Mouse (Mus musculus) heart, adult 8-10 months (tissue): ENCODE results near the gene Tatdn3. TPM values are rescaled to one million over a fixed set of nuclear protein-coding genes. Genes with fewer than 3 reads are reported as not detected.

Experiments used
- DNase-seq: peaks from one replicate; pipeline ENCODE4 v3.0.0; 2022; ENCODE audit warnings: low spot score
- total RNA-seq, 4 experiments: library from RNA; stranded (reverse); gene quantifications; 2 replicates each; pipeline ENCODE4 v1.2.4; 2022

The Tatdn3 gene
- total RNA-seq, 4 experiments from 2014 or later: 9.6 to 17.8 (median 12.1) TPM

DNA sequence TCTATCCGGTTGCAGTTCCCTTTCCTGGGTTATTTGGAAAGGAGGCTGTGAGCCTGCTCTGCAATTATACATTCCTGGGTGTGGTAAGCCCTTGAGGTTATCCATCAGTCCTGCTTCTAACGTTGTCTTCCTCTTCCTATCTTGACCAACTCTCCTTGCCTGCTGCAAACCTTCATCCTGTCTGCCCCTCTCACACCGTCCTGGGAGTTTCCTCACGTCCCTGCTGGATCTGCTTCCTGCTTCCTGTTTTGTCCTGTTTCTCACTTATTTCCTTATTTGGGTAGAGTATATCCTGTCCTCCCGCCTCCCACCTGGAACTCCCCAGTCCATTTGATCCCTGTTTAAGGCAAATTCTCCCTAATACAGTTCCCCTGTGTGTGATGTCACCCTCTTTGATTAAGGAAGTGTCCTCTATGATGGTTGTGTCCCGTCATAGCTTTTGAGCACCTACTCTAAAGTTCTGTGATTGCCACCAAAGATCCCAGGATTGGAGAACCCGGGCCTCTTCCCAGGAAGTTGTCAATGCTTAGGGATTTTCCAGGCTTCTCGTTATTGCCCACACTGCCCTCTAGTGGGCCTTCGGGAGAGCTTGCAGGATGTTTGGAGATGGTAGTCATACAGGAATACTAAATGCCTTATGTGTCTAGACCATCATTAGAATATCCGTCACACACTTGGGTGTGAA lies 12.6 kb upstream of the Tatdn3 start:
- peak; percentile 80 for DNase-seq

DNA sequence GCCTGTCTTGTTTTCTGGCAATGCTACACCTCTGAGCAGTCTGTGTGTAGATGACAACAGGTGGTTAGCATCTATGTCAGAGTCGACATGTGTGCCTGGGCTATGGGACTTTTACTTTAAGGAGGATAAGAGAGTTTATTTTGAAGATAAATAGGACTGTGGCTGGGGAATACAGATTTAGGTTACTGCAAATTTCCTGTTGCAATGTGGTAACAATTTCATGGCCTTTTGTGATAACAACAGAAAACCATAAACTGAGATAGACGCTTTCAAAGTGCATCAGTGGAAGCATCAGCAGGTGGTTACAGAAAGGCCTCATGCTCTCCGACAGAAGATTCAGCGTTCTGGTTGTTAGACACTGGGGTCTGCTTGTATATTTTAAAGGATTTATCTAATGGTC lies 10.8 kb upstream of the Tatdn3 start:
- no peak for DNase-seq

DNA sequence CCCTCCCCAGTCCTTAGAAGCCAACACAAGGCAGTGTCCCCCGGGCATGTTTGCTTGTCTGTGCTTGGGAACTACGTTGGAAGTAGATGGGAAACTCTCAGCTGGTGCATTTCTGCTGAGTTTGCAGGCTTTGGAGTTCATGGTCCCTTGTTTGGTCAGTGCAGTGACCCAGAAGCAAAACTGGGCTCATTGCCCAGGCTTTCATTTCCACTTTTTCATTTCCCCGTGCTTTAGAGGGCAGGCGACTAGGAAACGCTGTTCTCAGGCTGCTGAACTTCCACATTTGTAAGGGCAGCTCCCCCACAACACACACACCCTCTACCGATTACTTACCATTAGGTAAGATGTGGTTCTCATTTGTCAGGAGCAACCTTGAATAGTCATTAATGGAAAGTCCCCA lies 10.3 kb upstream of the Tatdn3 start:
- DNase-seq: peak; percentile 74

DNA sequence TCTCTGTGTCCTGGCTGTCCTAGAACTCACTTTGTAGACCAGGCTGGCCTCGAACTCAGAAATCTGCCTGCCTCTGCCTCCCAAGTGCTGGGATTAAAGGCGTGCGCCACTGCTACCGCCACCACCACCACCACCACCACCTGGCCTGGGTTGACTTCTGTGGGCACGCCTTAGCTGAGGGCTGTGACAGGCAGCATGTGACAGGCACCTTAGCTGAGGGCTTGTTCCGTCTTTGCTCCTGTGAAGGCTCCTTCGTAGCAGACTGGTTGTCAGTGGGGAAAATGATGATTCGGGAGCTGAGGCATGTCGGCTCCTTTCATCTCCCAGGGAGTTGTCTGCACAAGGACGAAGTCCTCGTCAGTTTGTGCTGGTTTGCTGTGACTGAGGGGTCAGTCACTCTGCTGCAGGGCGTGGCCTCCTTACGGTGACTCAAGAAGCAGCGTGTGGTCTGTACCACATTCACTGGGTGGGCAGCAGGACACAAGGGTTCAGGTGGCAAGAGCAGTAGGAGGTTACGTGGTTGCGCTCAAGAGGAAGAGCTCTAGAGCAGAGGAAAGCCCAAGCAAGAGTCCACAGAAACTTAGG lies 9.7 kb upstream of the Tatdn3 start:
- DNase-seq: no peak

DNA sequence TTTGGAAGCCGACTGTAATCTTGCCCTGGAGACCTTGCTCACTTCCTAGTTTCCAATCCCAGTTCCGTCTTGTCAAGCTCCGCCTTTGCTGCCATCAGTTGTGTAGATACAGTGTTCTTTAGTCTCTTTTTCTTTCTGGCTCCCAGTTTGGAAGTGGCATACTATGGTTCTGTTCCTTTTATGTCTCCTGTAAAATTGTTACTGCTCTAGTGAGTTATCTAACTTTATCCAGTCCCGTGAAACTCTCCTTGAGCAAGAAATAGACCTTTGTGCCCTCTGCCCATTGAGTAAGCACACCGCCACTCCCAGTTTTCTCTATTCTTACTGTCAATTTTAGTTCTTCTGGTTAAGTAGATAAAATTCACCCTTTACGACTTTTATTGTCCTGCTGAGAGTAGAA lies 8.9 kb upstream of the Tatdn3 start:
- DNase-seq: peak; percentile 14

DNA sequence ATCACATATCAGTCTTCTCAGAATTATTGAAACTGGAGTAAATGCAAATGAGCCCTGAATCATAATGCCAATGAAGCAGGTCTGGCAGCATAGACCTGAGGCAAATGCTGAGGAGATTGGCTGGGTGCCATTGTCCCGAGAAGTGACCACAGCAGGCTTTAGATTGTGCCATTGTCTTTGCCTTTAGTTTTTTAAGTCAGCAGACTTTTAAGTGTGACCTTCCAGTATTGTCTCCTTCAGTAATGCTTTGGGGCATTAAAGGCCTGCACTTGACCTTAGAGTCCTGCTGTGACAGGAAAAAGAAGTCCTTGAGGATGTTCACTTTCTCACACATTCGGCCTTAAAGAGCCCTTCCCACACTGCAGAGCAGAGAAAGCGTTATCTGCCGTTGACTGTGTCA lies 7.5 kb upstream of the Tatdn3 start:
- no peak for DNase-seq

DNA sequence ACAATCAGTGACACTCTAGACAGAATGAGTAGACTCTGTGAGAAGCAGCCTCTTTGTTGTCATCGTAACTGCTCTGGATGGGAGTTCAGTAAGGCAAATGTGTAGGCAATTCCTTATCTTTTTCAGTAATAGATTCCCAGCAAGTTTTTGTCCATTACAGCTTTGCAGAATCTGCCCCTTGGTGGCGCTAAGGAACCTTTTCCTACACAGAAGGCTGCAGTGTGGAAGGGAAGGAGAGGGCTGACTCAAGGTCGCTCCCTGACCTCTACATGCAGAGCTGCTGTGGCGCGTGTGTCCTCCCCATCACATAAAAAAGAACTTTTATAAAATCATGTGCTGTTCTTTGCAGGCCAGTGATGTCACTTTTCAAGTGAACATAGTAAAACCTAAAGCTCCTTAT lies 5.6 kb upstream of the Tatdn3 start:
- DNase-seq: no peak

DNA sequence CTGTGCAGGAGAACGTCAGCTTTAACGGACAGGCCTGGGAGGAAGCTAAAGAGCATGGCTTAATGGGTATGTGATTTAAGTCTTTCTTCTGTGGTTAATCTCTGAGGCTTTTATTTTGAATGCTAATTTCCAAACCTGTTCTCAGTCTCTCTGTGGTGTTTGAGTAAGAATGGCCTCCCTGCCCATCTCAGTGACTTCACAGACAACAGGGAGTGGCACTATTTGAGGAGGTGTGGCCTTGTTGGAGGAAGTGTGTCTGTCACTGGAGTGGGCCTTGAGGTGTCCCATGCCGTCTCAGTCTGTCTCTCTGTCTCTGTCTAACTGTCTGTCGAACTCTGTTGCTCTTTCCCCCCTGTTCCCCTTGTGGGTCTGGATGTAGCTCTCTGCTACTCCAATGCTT lies 2.5 kb upstream of the Tatdn3 start:
- no peak for DNase-seq

DNA sequence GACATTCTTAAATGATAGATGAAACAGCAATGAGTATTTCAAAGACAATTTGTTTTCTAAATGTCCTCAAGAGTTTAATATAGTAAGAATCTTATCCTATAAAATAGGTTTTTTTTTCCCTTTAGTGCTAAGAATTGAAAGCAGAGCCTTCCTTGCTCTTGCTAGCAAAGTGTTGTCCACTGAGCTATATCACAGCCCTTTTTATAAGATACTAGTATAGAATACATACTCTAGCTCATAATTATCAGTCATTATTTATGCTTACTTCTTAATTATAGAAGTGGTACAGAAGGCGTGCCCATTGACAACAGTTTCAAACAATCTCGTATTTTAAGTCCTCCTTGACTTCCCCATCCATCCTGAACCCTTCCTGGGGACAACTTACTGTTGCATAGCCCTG lies 1.8 kb upstream of the Tatdn3 start:
- DNase-seq: no peak

DNA sequence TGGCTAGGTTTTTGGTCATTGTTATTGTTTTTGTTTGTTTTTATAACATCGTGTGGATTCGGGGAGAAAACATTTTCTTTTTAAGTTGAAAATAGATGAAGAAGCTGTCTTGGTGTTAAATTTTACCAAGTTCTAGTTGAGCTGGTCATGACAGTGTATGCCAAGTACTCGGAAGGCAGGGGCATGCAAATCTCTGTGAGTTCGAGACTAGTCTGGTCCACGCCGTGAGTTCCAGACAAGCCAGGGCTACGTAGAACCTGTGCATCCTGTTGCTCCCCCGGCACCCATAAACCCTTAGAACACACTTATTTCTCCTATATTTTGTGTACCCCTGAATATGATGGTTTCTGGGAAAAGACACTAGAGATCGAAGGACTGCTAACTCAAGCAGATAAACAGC lies 968 bp upstream of the Tatdn3 start:
- DNase-seq: no peak

DNA sequence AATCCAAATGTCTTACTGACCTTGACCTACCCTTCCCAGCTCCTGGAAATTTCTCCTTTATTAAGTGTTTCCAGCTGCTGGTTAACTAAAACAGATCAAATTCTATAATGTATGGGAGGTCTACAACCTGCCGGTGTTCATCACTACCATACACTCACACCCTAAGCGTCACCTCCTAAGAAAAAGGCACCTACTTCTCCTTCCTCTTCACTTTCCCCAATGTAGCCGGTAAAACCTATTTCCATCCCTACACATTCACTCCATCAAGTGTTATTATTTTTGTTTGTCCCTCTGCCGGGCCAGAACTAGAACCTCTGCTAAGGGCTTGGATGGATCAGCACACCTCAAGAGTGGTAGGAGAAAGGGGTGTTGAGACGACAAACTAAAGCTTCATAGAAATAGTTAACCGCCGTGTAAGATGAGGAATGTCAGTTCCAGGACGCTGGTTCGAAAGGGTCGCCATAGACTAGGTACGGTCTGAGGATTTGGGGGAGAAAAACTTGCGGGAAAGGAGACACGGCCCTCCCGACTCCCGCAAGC lies 421 bp downstream of the Tatdn3 start:
- DNase-seq: no peak

DNA sequence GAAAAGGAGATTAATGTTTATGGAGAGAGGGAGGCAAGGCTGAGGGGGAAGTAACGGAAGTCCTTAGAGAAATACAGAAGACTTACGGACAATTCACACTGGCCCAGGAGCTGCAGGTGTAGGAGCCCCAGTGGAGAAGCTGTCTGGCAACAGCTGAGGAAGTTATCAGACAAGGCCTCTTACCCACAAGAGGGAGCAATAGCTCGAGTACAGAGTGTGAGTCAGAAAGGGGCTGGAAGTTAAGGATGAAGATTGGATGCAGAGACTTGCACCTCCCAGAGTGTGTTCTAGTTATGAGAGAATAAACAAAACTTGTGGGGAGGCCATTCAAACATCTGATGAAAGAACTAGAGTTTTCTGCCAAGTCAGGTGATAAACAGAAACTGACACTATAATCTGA lies 5.3 kb downstream of the Tatdn3 start:
- no peak for DNase-seq

DNA sequence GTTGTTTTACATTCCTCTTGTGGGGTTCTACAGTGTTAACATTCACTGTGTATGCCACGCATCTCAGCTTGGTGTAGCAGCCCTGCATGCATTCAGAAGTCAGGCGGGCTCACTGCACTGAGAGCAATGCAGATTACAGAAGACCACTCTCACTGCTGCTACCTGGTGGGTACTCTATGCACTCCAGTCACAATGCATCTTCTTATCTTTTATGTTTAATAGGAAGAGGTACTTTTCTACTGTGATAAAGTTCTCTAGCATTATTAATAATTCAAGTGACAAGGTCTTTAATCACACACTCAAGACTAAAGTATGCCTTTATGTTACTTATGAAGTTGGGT lies 7.2 kb downstream of the Tatdn3 start:
- no peak for DNase-seq

DNA sequence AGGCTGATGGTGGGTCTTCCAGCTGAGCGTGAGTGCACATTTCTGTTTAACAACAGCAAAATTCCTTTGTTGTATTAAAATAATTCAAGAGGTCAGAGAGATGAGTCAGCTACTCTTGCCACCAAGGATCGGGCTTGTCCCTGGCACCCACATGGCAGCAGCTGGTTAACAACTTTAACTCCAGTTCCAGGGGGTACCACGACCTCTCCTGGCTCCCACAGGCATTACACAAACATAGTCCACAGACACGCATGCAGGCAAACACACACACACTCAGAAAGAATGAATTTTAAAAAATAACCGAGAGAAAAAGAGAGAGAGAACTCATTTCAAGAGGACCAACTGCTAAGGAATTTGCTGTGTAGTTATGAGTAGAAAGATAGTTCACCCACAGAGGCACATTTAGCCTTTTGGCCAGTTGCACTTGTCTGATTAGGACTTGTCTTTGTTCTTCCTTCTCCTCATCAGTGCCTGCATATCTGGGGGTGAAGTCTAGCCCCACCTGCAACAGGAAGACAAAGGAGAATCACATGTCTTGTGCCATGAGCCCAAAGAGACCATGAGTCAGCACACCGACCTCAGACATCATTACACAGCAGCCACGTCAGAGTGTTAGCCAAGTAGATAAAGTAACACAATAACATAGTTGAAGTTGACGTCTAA lies 7.7 kb downstream of the Tatdn3 start:
- DNase-seq: no peak

DNA sequence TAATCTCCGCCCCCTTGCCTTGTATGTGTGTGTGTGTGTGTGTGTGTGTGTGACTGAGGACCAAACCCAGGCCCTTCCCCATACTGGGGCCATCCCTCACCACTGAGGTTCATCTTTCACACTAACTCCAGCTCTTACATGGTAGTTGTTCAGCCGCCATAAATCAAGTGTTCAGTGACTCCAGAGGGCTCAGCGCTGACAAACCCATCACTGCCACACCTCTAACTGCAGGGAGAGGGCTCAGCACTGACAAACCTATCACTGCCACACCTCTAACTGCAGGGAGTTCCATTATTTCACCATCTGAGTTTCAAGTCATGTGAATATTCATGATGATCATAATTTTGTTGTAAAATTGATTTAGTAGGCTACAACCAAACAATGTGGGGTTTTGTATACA lies 9.2 kb downstream of the Tatdn3 start:
- no peak for DNase-seq

DNA sequence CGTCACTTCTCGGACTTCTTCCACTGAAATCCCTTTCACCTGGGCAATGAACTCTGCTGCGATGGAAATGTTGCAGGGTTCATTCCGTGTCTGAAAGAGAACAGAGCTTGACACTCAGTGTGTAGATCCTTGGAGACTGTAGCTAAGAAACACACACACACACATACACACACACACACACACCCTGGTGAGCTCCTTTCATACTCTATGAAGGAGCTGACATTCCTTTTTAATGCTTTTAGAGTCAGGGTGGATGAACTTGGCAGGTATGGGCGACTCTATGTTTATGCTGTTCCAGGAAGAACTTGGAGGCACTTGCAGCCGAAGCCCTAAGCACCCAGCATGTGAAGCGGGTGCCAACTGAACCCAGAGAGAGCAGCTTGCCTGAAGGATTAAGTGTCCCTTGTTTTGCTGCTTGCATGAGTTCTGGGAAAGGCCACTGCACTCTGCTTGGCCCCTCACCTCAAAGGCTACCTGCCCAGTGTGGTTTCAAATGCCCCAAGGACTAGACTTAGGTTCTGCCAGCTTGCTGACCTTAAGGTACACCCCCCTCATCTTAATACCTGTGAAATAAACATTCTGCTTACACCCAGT lies 16.4 kb downstream of the Tatdn3 start:
- DNase-seq: no peak

DNA sequence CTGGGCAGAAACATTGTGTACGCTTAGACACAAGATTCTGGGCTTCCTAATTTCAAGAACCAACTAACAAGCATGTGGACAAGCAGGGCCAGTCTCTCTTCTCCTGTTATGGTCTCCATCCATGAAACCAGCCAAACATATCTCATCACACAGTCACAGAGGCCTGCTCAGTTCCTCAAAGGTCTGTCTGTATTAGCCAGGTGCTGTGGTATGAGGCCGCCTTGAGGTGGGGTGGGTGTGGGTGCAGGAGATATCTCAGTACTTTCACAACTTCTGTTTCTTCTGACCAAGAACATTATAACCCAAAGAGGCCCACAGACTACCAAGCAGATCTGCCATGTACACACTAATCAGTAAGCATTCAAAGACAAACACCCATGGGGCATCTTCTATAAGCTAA lies 17.5 kb downstream of the Tatdn3 start:
- DNase-seq: no peak

DNA sequence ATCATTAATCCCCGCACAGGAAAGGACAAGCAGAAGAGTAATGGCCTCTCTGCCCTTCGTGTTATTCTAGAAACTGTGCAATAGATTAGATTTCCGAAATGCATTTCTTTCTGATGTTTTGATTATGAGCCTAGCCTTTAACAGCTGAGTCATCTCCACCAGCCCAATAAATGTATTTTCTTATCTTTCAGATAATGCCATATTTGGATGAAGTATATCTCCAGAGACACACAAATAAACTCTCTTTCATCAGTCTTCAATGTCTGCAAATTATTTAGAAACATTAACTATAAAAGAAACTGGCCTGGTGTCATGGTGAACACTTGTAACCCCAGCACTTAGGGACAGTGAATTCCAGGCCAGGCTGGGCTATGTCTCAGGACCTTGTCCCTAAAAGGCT lies 20.0 kb downstream of the Tatdn3 start:
- no peak for DNase-seq

DNA sequence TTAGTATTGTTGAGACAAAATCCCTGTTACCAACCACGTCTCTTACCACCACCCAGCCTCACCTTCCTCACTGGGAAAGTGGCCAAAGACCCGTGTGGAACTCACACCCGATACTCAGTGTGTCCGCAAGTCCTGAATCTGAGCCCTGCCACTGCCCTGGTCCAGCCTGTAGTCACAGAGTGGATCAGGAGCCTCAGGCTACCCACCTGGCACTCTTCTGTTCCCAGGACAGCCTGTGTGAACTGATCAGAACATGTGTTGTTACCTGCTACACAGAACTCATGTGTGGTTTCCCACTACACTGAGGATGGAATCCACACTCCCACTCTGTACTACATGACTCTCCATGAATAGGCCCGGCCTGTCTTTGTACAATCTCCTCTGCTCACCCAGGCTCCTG lies 20.6 kb downstream of the Tatdn3 start:
- no peak for DNase-seq

DNA sequence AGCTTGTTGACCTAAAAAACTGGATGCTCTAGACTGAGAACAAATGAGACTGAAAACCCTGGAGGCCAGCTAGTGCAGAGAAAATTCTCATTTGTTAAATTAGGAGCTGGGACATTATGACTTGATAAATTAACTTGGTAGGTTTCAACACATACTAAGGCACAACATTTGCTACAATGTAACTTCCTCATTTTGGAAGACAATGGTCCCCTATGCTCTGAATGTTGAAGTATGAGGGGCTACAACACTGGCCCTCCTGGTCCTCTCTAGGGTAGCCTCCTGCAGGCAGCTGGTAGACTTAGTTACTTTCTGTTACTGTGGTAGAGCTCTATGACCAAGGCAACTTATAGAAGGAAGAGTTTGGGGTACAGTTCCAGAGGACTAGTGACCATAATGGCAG lies 21.4 kb downstream of the Tatdn3 start:
- no peak for DNase-seq

DNA sequence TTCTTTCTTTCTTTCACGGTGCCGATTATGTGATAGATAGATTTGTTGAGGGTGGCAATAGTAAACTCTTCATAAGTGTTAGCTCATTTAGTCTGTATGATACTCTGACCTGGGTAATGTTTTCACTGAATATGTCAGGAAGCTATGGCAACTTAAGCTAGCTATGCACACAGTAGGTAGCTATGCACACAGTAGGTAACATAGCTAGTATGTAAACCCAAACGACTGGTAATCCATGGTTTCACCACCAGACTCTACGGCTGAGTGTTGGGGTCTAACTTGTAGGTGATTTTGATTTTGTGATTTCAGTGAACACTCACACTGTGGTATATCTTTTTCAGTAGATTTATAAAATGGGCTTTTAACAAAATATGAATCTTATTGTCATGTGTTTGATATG lies 24.7 kb downstream of the Tatdn3 start:
- no peak for DNase-seq

DNA sequence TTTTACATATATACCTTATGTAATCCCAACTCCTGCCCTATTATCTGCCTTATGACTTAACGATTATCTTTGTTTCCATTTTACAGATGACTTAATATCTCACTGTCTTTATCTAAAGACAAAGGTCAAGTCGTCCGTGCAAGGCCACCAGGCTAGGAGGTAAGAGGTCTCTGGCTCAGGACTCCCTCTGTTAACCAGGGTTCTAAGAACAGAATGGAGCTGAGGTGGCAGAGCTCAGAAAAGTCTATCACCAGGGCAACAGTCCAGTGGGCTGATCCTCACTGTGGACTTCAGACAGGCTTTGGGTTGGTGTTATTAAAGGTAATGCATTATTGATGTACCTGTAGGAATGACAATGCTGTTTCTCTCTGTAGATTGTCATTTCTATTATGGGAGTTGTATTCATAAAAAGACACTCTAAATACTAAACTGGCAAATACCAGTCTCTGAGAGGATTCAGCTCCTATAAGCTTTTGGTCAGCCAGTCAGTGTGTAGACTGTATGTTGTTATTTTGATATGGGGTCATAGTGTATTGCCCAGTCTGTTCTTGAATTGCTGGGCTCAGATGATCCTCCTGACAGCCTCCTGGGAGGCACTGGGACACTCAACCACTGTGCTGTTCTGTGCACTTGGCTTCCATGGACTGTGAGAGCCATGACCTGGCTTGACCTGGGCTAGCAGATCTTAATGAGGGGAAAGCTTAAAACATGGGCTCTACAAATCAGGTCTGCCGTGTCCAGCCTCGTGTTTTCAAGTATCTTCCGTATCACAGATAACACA lies 26.0 kb downstream of the Tatdn3 start, which contains the start of gene Spata45:
TSS of gene Spata45 (plus strand) at position 86 of the 781 bp plus-strand sequence.
- no peak for DNase-seq
